Mouse (Mus musculus): ENCODE measurements around the gene Dad1.

GRCm38 (mm10) chr14:54218721-54219120 is 35.2 kb downstream of the Dad1 start:
- TF ChIP-seq POLR2A (IDR thresholded peaks at IDR 0.05; ENCODE audit: control insufficient read depth, low read depth, low read length) (no peak), CTCF (IDR thresholded peaks at IDR 0.05; ENCODE audit: control insufficient read depth, insufficient read depth, insufficient replicate concordance, low read depth, low read length) (no peak)
